Mouse (Mus musculus): ENCODE data around the gene Usp25. TPM values are rescaled to one million over a fixed set of nuclear protein-coding genes. Genes with fewer than 3 reads are reported as not detected.
A peak's percentile ranks its signal among the peaks of the same experiment; 100 is the strongest.

Gene Usp25
- polyA plus RNA-seq, 1 experiment from 2014 or later = 17.7 TPM

DNA sequence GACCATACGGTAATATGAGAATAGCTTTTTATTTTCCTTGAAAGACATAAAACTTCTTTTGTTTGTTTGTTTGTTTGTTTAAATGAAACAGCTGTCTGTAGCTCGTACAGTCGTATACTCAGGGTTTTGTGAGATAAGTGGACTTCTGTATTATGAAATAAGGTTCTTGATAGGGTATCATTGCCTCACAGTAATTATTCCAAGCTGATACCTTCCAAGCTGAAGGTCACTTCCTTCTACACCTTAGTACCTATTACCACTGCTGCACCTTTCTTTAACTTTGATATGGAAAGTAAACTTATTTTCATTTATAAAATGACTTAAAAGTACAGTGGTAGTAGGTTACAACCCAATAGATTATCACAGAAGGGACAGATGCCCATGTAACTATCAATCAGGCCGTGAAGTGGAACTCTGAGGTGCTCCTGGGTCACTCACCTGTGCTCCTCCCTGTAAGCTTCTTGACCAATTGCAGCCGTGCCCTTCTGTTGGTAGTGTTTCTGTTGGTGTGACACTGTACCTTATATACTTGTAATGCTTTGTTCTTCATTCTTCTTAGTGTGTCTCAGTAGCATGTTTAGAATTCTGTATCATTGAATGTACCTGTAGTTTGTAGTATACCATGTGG, 90.2 kb downstream of the Usp25 start:
- Histone ChIP-seq H3K27me3 (ENCODE audit: low read depth, poor library complexity, severe bottlenecking) (no peaks in the 10 kb centered on the region), H3K27ac (replicated peaks) (no peak overlapping the region), H3K36me3 (peaks cover 19% of the 10 kb centered on the region), H3K4me3 (no peak overlapping the region), H3K9me3 (replicated peaks) (no peaks in the 10 kb centered on the region), H3K4me1 (no peaks in the 10 kb centered on the region)
- DNase-seq (ENCODE audit: low spot score) = no peak
- 90% methylated on average over 5 of the region's 5 CpGs for WGBS

GRCm38 (mm10) chr16:77111268-77111667, 97.8 kb downstream of the Usp25 start:
- no peak overlapping the region for H3K27ac ChIP-seq (replicated peaks)
- WGBS = 91% methylated on average over 1 of the region's 1 CpGs
- no peaks in the 10 kb centered on the region for H3K9me3 ChIP-seq (replicated peaks)
- no peak overlapping the region for H3K4me3 ChIP-seq
- H3K27me3 ChIP-seq (ENCODE audit: low read depth, poor library complexity, severe bottlenecking) = no peaks in the 10 kb centered on the region
- H3K36me3 ChIP-seq = peaks cover 59% of the 10 kb centered on the region
- no peaks in the 10 kb centered on the region for H3K4me1 ChIP-seq
- no peak for DNase-seq (ENCODE audit: low spot score)

DNA sequence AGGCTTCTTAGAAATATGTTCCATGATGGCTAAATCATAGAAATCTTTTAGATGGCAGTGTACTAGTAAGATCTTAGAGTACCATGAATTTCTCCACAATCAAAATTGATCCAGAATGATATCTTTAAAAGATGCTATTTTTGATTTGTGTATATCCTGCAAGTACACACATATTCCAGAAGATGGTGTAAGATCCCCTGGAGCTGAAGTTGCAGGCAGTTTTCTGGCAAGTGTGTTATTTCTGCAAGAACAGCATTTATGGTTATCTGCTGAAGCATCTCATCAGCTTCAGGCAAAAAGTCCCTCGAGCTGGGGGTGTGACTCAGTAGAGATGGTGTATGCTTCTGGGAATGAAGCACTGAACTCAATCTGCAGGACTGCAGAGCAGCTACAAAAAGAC, 112.4 kb downstream of the Usp25 start:
- DNase-seq (ENCODE audit: low spot score) = no peak
- no peaks in the 10 kb centered on the region for H3K36me3 ChIP-seq
- WGBS = 86% methylated on average over 1 of the region's 1 CpGs
- no peaks in the 10 kb centered on the region for H3K27me3 ChIP-seq (ENCODE audit: low read depth, poor library complexity, severe bottlenecking)
- H3K4me1 ChIP-seq = peaks cover 10% of the 10 kb centered on the region; the same call in 1 of the 2 replicates
- H3K27ac ChIP-seq (replicated peaks) = no peak overlapping the region
- no peak overlapping the region for H3K4me3 ChIP-seq
- H3K9me3 ChIP-seq (replicated peaks) = no peaks in the 10 kb centered on the region

- no peaks in the 10 kb centered on the region for H3K27me3 ChIP-seq (ENCODE audit: low read depth, poor library complexity, severe bottlenecking)
- no peaks in the 10 kb centered on the region for H3K9me3 ChIP-seq (replicated peaks)
- H3K4me3 ChIP-seq = no peak overlapping the region
- H3K27ac ChIP-seq (replicated peaks) = peak overlapping the region; percentile 59; the same call in 1 of the 2 replicates
- H3K36me3 ChIP-seq = no peaks in the 10 kb centered on the region
- no peak for DNase-seq (ENCODE audit: low spot score)
- WGBS = 46% methylated on average over 5 of the region's 5 CpGs
- H3K4me1 ChIP-seq = peaks cover 10% of the 10 kb centered on the region; the same call in 1 of the 2 replicates
These were observed 115.2 kb downstream of the Usp25 start for GRCm38 (mm10) chr16:77128683-77129082.

DNA sequence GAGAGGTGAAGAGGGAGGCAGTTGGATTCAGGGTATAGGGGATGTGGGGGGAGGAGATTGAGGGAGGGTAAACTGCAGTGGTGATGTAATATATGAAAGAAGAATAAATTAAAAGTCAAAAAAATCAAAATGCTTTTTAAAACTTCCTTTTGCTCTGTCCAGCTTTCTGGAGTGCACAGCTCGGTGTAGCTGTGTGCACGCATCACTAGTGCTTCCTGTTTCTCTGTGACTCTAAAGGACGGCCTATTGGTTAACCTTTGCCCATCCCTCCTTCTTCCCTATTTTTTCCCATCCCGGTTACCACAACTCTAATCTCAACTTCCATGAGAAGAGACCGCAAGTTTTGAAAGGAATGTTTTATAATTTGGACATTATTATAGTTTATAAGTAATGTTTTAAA, 119.5 kb downstream of the Usp25 start:
- no peaks in the 10 kb centered on the region for H3K27me3 ChIP-seq (ENCODE audit: low read depth, poor library complexity, severe bottlenecking)
- WGBS = 92% methylated on average over 5 of the region's 5 CpGs
- no peak overlapping the region for H3K27ac ChIP-seq (replicated peaks)

GRCm38 (mm10) chr16:77140651-77141050, 127.1 kb downstream of the Usp25 start:
- no peaks in the 10 kb centered on the region for H3K27me3 ChIP-seq (ENCODE audit: low read depth, poor library complexity, severe bottlenecking)
- no peaks in the 10 kb centered on the region for H3K4me1 ChIP-seq
- 87% methylated on average over 7 of the region's 7 CpGs for WGBS
- no peak for DNase-seq (ENCODE audit: low spot score)
- no peak overlapping the region for H3K4me3 ChIP-seq
- H3K27ac ChIP-seq (replicated peaks) = no peak overlapping the region
- no peaks in the 10 kb centered on the region for H3K36me3 ChIP-seq
- H3K9me3 ChIP-seq (replicated peaks) = no peaks in the 10 kb centered on the region

More for the DNA sequence above, 119.5 kb downstream of the Usp25 start:
- no peaks in the 10 kb centered on the region for H3K36me3 ChIP-seq
- H3K9me3 ChIP-seq (replicated peaks) = no peaks in the 10 kb centered on the region
- no peak for DNase-seq (ENCODE audit: low spot score)
- H3K4me3 ChIP-seq = no peak overlapping the region
- H3K4me1 ChIP-seq = peaks cover 10% of the 10 kb centered on the region; the same call in 1 of the 2 replicates

- H3K36me3 ChIP-seq = no peaks in the 10 kb centered on the region
- H3K4me1 ChIP-seq = no peaks in the 10 kb centered on the region
- H3K27ac ChIP-seq (replicated peaks) = no peak overlapping the region
- WGBS = 94% methylated on average over 5 of the region's 5 CpGs
- no peaks in the 10 kb centered on the region for H3K27me3 ChIP-seq (ENCODE audit: low read depth, poor library complexity, severe bottlenecking)
- no peak overlapping the region for H3K4me3 ChIP-seq
- DNase-seq (ENCODE audit: low spot score) = no peak
- H3K9me3 ChIP-seq (replicated peaks) = no peaks in the 10 kb centered on the region
These were observed 133.3 kb downstream of the Usp25 start for GRCm38 (mm10) chr16:77146801-77147200.

GRCm38 (mm10) chr16:77150338-77150737, 136.8 kb downstream of the Usp25 start:
- no peaks in the 10 kb centered on the region for H3K36me3 ChIP-seq
- no peak for DNase-seq (ENCODE audit: low spot score)
- no peaks in the 10 kb centered on the region for H3K9me3 ChIP-seq (replicated peaks)
- WGBS = 63% methylated on average over 8 of the region's 8 CpGs
- no peaks in the 10 kb centered on the region for H3K4me1 ChIP-seq
- H3K4me3 ChIP-seq = no peak overlapping the region
- H3K27ac ChIP-seq (replicated peaks) = no peak overlapping the region
- no peaks in the 10 kb centered on the region for H3K27me3 ChIP-seq (ENCODE audit: low read depth, poor library complexity, severe bottlenecking)

DNA sequence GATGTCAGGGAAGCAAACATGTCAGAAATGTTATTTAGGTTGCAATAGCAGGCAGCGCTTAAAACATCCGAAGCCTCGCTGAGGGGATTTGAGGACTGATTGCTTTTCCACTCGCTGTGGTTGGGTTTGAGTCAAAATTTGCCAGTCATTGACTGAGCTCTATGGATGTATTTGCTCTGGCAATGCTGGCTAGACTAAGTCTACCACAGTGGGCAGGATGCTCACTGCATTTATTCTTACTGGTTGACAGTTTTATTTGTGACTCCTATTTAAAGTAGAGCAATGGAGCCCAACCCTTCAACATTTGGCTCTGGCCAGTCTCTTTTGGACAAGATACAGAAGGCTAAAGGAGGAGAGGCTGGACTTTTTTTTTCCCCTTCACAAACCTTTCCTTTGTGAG, 137.4 kb downstream of the Usp25 start:
- whole genome bisulfite sequencing = 90% methylated on average over 4 of the region's 4 CpGs
- no peaks in the 10 kb centered on the region for H3K27me3 ChIP-seq (ENCODE audit: low read depth, poor library complexity, severe bottlenecking)
- no peak overlapping the region for H3K4me3 ChIP-seq
- H3K9me3 ChIP-seq (replicated peaks) = no peaks in the 10 kb centered on the region
- no peak for DNase-seq (ENCODE audit: low spot score)
- H3K4me1 ChIP-seq = no peaks in the 10 kb centered on the region
- H3K27ac ChIP-seq (replicated peaks) = no peak overlapping the region
- no peaks in the 10 kb centered on the region for H3K36me3 ChIP-seq

- H3K27me3 ChIP-seq (ENCODE audit: low read depth, poor library complexity, severe bottlenecking) = no peaks in the 10 kb centered on the region
- H3K4me1 ChIP-seq = no peaks in the 10 kb centered on the region
- no peak overlapping the region for H3K4me3 ChIP-seq
- 71% methylated on average over 1 of the region's 1 CpGs for WGBS
- H3K9me3 ChIP-seq (replicated peaks) = no peaks in the 10 kb centered on the region
- H3K36me3 ChIP-seq = no peaks in the 10 kb centered on the region
- DNase-seq (ENCODE audit: low spot score) = no peak
- H3K27ac ChIP-seq (replicated peaks) = no peak overlapping the region
These were observed 138.8 kb downstream of the Usp25 start for GRCm38 (mm10) chr16:77152288-77152687.

DNA sequence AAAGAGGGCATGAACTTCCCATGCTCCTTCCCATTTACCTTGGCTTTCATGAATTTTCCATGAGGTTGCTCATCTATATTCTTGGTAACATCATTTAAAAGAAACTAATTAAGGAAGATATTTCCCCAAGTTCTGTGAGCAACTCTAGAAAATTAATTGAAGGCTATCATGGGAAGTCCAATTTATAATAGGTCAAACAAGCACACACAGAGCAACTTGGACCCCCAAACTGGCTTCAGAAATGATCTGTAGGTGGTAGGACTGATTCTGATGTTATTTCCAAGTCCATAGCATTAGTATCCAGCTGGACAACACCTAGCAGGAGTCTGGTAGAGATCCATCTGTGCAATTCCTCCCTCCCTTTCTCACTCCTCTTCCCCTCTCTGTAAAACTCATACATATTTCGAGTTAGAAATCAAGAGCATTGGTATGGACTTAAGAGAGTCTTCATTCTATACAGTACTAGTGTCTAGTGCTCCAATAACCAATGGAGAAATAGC, 139.8 kb downstream of the Usp25 start:
- no peaks in the 10 kb centered on the region for H3K9me3 ChIP-seq (replicated peaks)
- no peaks in the 10 kb centered on the region for H3K4me1 ChIP-seq
- H3K27me3 ChIP-seq (ENCODE audit: low read depth, poor library complexity, severe bottlenecking) = no peaks in the 10 kb centered on the region
- DNase-seq (ENCODE audit: low spot score) = no peak
- H3K36me3 ChIP-seq = no peaks in the 10 kb centered on the region
- H3K4me3 ChIP-seq = no peak overlapping the region
- H3K27ac ChIP-seq (replicated peaks) = no peak overlapping the region
- 78% methylated on average over 1 of the region's 1 CpGs for WGBS

DNA sequence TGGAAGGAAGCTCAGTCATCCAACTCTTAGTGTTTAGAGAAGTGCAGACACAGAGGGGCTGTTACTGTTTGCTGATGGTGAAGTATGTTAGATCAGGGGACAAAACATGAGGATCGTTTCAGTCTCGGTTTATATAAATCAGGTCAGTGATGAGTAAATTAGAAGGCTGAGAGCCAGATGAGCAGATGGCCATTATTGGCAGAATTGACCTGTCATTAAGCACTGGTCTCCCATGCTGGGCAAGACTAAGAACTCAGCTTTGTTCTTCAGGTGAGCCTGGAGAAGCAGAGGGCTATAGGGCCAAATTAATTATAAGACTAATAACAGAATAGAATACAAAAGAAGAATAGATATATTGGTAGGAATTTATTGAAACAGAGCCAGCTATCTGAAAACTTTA, 140.3 kb downstream of the Usp25 start:
- H3K27ac ChIP-seq (replicated peaks) = no peak overlapping the region
- H3K9me3 ChIP-seq (replicated peaks) = no peaks in the 10 kb centered on the region
- H3K4me1 ChIP-seq = no peaks in the 10 kb centered on the region
- no peaks in the 10 kb centered on the region for H3K36me3 ChIP-seq
- WGBS = 91% methylated on average over 2 of the region's 2 CpGs
- DNase-seq (ENCODE audit: low spot score) = no peak
- no peaks in the 10 kb centered on the region for H3K27me3 ChIP-seq (ENCODE audit: low read depth, poor library complexity, severe bottlenecking)
- H3K4me3 ChIP-seq = no peak overlapping the region

DNA sequence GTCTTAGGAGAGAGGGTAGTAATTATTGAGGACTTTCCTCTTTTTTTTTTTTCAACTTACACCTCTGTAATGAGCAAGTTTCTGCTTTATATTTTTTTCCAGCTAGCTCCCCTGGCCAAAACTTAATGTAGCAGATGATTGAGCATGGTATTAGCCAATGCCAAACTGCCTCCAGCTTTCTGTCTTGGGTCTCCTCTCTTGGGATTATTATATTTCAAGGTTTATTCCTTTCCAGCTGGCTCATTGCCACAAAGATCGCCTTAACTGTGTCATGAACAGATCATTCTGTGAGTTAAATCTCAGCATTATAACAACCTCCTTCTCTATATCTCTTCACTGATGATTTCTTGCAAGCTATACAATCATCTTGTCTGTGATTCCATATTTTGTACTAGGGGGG, 141.3 kb downstream of the Usp25 start:
- Histone ChIP-seq H3K4me1 (no peaks in the 10 kb centered on the region), H3K4me3 (no peak overlapping the region), H3K36me3 (no peaks in the 10 kb centered on the region), H3K27ac (replicated peaks) (no peak overlapping the region), H3K27me3 (ENCODE audit: low read depth, poor library complexity, severe bottlenecking) (no peaks in the 10 kb centered on the region), H3K9me3 (replicated peaks) (no peaks in the 10 kb centered on the region)
- no peak for DNase-seq (ENCODE audit: low spot score)
- 94% methylated on average over 1 of the region's 1 CpGs for WGBS
